Mouse (Mus musculus): ENCODE data around the gene Scgb1a1. TPM values are rescaled to one million over a fixed set of nuclear protein-coding genes. Genes with fewer than 3 reads are reported as not detected.

The Scgb1a1 gene
- total and polyA plus RNA-seq, 3 experiments: not detected

DNA sequence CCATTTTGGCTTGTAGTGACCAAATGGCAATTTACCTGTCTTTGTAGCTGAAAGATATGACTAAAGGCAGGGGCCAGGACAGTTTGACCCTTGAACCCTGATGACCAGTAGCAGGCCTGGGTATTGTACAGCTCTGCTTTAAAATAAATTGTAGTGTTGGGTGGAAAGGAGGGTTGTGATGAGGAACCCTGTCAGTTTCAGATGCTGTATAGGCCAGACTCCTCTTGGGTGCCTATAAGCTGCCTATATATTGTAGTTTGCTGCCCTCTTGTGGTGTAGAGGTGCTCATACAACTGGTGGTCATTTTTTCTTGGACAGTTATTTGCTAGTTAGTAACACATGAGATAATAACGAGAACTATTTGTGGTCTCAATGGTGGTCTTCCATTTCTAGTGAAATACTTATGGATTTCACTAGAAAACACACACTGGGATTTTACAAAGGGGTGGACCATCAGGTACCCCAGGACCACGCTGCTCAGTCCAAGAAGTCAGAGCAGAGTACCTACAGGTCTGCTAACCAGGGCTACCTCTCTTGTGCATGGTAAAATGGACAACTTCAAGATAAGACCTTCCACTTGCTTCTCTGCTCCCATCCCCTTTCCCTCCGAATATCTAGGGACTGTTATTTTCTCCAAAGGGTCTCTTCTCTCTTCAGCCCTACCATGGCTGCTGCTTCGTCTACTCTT, 22.6 kb upstream of the Scgb1a1 start:
- H3K27me3 ChIP-seq (ENCODE audit: control insufficient read depth in 1 of 2, insufficient read depth in 2 of 2, low read length in 2 of 2): no peaks in the 10 kb centered on the region
- TF ChIP-seq ZC3H11A (IDR thresholded peaks at IDR 0.05; ENCODE audit: low read depth, low read length) (peak; percentile 98), GATA1 (IDR thresholded peaks at IDR 0.05; ENCODE audit: low read depth, low read length) (no peak), CTCF (IDR thresholded peaks at IDR 0.05 in 2 of 3, conservative IDR thresholded peaks at IDR 0.05 in 1 of 3; ENCODE audit: control insufficient read depth in 1 of 3, insufficient read depth in 1 of 3, low read depth in 2 of 3, low read length in 3 of 3, poor library complexity in 1 of 3, severe bottlenecking in 1 of 3) (peak; percentile 57 to 98 (median 76)), MYC (IDR thresholded peaks at IDR 0.05; ENCODE audit: low read depth, low read length) (peak; percentile 63; the same call in 1 of the 2 replicates), E2F4 (IDR thresholded peaks at IDR 0.05; ENCODE audit: borderline replicate concordance, low read depth, low read length) (no peak), SMC3 (IDR thresholded peaks at IDR 0.05; ENCODE audit: low read depth, low read length) (peak; percentile 98), TBP (IDR thresholded peaks at IDR 0.05; ENCODE audit: low read depth, low read length) (0 out of 2 replicates have a peak, but pooled peaks have one; percentile 35), NELFE (IDR thresholded peaks at IDR 0.05; ENCODE audit: low read depth, low read length) (no peak), SIN3A (IDR thresholded peaks at IDR 0.05; ENCODE audit: low read length) (peak; percentile 69), RCOR1 (IDR thresholded peaks at IDR 0.05; ENCODE audit: low read depth, low read length) (no peak)
- no peaks in the 10 kb centered on the region for H3K9me3 ChIP-seq (replicated peaks; ENCODE audit: insufficient read depth, low read length)
- no peaks in the 10 kb centered on the region for H3K79me2 ChIP-seq (ENCODE audit: control insufficient read depth, insufficient read depth, low read length, poor library complexity)
- H3K36me3 ChIP-seq (ENCODE audit: control insufficient read depth in 1 of 2, insufficient read depth in 2 of 2, low read length in 2 of 2): peaks cover 0 to 2% of the 10 kb centered on the region in 2 experiments; a peak in 2 of 4 replicates
- H3K4me3 ChIP-seq (ENCODE audit: control insufficient read depth in 1 of 2, insufficient read depth in 1 of 2, low read depth in 2 of 2, low read length in 2 of 2): no peak overlapping the region
- no peak overlapping the region for H3K27ac ChIP-seq (ENCODE audit: control insufficient read depth, low read depth, low read length)
- H3K4me1 ChIP-seq (ENCODE audit: control insufficient read depth in 1 of 2, insufficient read depth in 2 of 2, low read length in 2 of 2): peaks cover 0 to 4% of the 10 kb centered on the region in 2 experiments; a peak in 1 of 4 replicates
- no peak overlapping the region for H3K9ac ChIP-seq (ENCODE audit: control insufficient read depth, low read depth, low read length, poor library complexity, severe bottlenecking)
- DNase-seq (ENCODE audit: low read depth, low spot score): peak; percentile 85

DNA sequence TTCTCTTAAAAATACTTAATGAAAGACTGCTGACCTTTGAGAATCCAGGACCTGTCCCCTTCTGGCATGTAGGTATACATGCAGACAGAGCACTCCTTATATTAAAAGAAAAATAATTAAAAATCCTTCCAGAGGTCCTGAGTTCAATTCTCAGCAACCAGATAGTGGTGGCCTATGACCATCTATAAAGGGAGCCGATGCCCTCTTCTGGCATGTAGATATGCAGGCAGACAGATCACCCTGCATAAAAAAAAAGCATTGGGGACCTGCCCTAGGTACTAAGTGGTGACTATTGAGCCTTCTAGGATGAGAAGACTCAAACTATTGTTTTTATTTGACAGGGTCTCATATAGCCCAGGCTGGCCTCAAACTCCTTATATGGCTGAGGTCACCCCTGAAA, 20.8 kb upstream of the Scgb1a1 start:
- Histone ChIP-seq H3K36me3 (ENCODE audit: control insufficient read depth in 1 of 2, insufficient read depth in 2 of 2, low read length in 2 of 2) (no peaks in the 10 kb centered on the region; a peak in 2 of 4 replicates), H3K9ac (ENCODE audit: control insufficient read depth, low read depth, low read length, poor library complexity, severe bottlenecking) (no peak overlapping the region), H3K27me3 (ENCODE audit: control insufficient read depth in 1 of 2, insufficient read depth in 2 of 2, low read length in 2 of 2) (no peaks in the 10 kb centered on the region; a peak in 1 of 4 replicates), H3K4me3 (ENCODE audit: control insufficient read depth in 1 of 2, insufficient read depth in 1 of 2, low read depth in 2 of 2, low read length in 2 of 2) (no peak overlapping the region), H3K79me2 (ENCODE audit: control insufficient read depth, insufficient read depth, low read length, poor library complexity) (no peaks in the 10 kb centered on the region), H3K27ac (ENCODE audit: control insufficient read depth, low read depth, low read length) (no peak overlapping the region), H3K9me3 (replicated peaks; ENCODE audit: insufficient read depth, low read length) (no peaks in the 10 kb centered on the region), H3K4me1 (ENCODE audit: control insufficient read depth in 1 of 2, insufficient read depth in 2 of 2, low read length in 2 of 2) (peaks cover 0 to 4% of the 10 kb centered on the region in 2 experiments; a peak in 1 of 4 replicates)
- TF ChIP-seq GATA1 (IDR thresholded peaks at IDR 0.05; ENCODE audit: low read depth, low read length): no peak
- TF ChIP-seq MAZ (IDR thresholded peaks at IDR 0.05; ENCODE audit: low read depth, low read length): no peak
- peak; percentile 70 for TF ChIP-seq SMC3 (IDR thresholded peaks at IDR 0.05; ENCODE audit: low read depth, low read length)
- TF ChIP-seq HCFC1 (IDR thresholded peaks at IDR 0.05; ENCODE audit: low read depth, low read length): no peak
- no peak for TF ChIP-seq KAT2A (conservative IDR thresholded peaks at IDR 0.05; ENCODE audit: low read depth, low read length)
- TF ChIP-seq RAD21 (IDR thresholded peaks at IDR 0.05; ENCODE audit: low read depth, low read length): peak; percentile 62
- no peak for TF ChIP-seq USF1 (IDR thresholded peaks at IDR 0.05; ENCODE audit: low read depth, low read length)
- no peak for TF ChIP-seq MAFK (IDR thresholded peaks at IDR 0.05; ENCODE audit: borderline replicate concordance, low read depth, low read length)
- TF ChIP-seq POLR2AphosphoS5 (IDR thresholded peaks at IDR 0.05; ENCODE audit: borderline replicate concordance, low read depth, low read length): no peak
- TF ChIP-seq POLR2A (IDR thresholded peaks at IDR 0.05; ENCODE audit: control insufficient read depth in 1 of 2, insufficient read depth in 1 of 2, low read depth in 1 of 2, low read length in 2 of 2, poor library complexity in 1 of 2): no peak
- peak in 2 of 3 experiments; percentile 40 to 58; a peak in 5 of 6 replicates for TF ChIP-seq CTCF (IDR thresholded peaks at IDR 0.05 in 2 of 3, conservative IDR thresholded peaks at IDR 0.05 in 1 of 3; ENCODE audit: control insufficient read depth in 1 of 3, insufficient read depth in 1 of 3, low read depth in 2 of 3, low read length in 3 of 3, poor library complexity in 1 of 3, severe bottlenecking in 1 of 3)
- no peak for TF ChIP-seq MXI1 (IDR thresholded peaks at IDR 0.05; ENCODE audit: low read depth, low read length)
- no peak for TF ChIP-seq EP300 (IDR thresholded peaks at IDR 0.05; ENCODE audit: low read depth in 1 of 2, low read length in 2 of 2)
- TF ChIP-seq NRF1 (IDR thresholded peaks at IDR 0.05; ENCODE audit: insufficient read depth, low read depth, low read length, poor library complexity, severe bottlenecking): no peak
- 0 out of 2 replicates have a peak, but pooled peaks have one; percentile 4 for TF ChIP-seq SIN3A (IDR thresholded peaks at IDR 0.05; ENCODE audit: low read length)
- no peak for TF ChIP-seq TBP (IDR thresholded peaks at IDR 0.05; ENCODE audit: low read depth, low read length)
- TF ChIP-seq ZNF384 (IDR thresholded peaks at IDR 0.05; ENCODE audit: low read depth, low read length): peak; percentile 74
- peak; percentile 86 for TF ChIP-seq ZC3H11A (IDR thresholded peaks at IDR 0.05; ENCODE audit: low read depth, low read length)
- no peak for TF ChIP-seq POLR2AphosphoS2 (IDR thresholded peaks at IDR 0.05; ENCODE audit: low read length)
- peak; percentile 48 for DNase-seq (ENCODE audit: low read depth, low spot score)

Data from MEL (cell line).